Mouse (Mus musculus): ENCODE data around the gene Lman1l.

Gene Lman1l

GRCm38 (mm10) chr9:57620674-57621073 lies at the start of gene Lman1l:
Lman1l (minus strand) TSS chr9:57620774.
- DNase-seq (ENCODE audit: low spot score): no peak

GRCm38 (mm10) chr9:57669566-57669965 lies 49.0 kb upstream of the Lman1l start:
- DNase-seq (ENCODE audit: low spot score): no peak

GRCm38 (mm10) chr9:57668277-57668676 lies 47.7 kb upstream of the Lman1l start:
- no peak for DNase-seq (ENCODE audit: low spot score)

- no peak for DNase-seq (ENCODE audit: low spot score)
Observed at GRCm38 (mm10) chr9:57667817-57668216, 47.2 kb upstream of the Lman1l start.

- no peak for DNase-seq (ENCODE audit: low spot score)
Observed at GRCm38 (mm10) chr9:57667136-57667535, 46.6 kb upstream of the Lman1l start.

- DNase-seq (ENCODE audit: low spot score): no peak
Observed at GRCm38 (mm10) chr9:57666536-57666935, 46.0 kb upstream of the Lman1l start.

GRCm38 (mm10) chr9:57664616-57665015 lies 44.0 kb upstream of the Lman1l start:
- DNase-seq (ENCODE audit: low spot score): no peak

- DNase-seq (ENCODE audit: low spot score): no peak
Observed at GRCm38 (mm10) chr9:57661552-57661951, 41.0 kb upstream of the Lman1l start.

GRCm38 (mm10) chr9:57660501-57660900 lies 39.9 kb upstream of the Lman1l start:
- DNase-seq (ENCODE audit: low spot score): no peak

- DNase-seq (ENCODE audit: low spot score): peak; percentile 93
Observed at GRCm38 (mm10) chr9:57659774-57660173, 39.2 kb upstream of the Lman1l start.

GRCm38 (mm10) chr9:57658970-57659369 lies 38.4 kb upstream of the Lman1l start:
- DNase-seq (ENCODE audit: low spot score): no peak

GRCm38 (mm10) chr9:57657843-57658242 lies 37.3 kb upstream of the Lman1l start:
- DNase-seq (ENCODE audit: low spot score): no peak

GRCm38 (mm10) chr9:57656631-57657350 lies 36.2 kb upstream of the Lman1l start:
- peak; percentile 51 for DNase-seq (ENCODE audit: low spot score)

- peak; percentile 97 for DNase-seq (ENCODE audit: low spot score)
Observed at GRCm38 (mm10) chr9:57655749-57656148, 35.2 kb upstream of the Lman1l start.

GRCm38 (mm10) chr9:57654966-57655365 lies 34.4 kb upstream of the Lman1l start:
- DNase-seq (ENCODE audit: low spot score): no peak

- no peak for DNase-seq (ENCODE audit: low spot score)
Observed at GRCm38 (mm10) chr9:57653283-57653682, 32.7 kb upstream of the Lman1l start, which contains the start of gene Csk. Csk (minus strand) TSS chr9:57653631.

GRCm38 (mm10) chr9:57652855-57653254 lies 32.3 kb upstream of the Lman1l start:
- DNase-seq (ENCODE audit: low spot score): no peak

- DNase-seq (ENCODE audit: low spot score): no peak
Observed at GRCm38 (mm10) chr9:57652351-57652750, 31.8 kb upstream of the Lman1l start.

- DNase-seq (ENCODE audit: low spot score): no peak
Observed at GRCm38 (mm10) chr9:57650786-57651311, 30.3 kb upstream of the Lman1l start.

- DNase-seq (ENCODE audit: low spot score): no peak
Observed at GRCm38 (mm10) chr9:57650130-57650785, 29.7 kb upstream of the Lman1l start.

- DNase-seq (ENCODE audit: low spot score): no peak
Observed at GRCm38 (mm10) chr9:57647286-57648108, 26.9 kb upstream of the Lman1l start.

- no peak for DNase-seq (ENCODE audit: low spot score)
Observed at GRCm38 (mm10) chr9:57646551-57647103, 26.1 kb upstream of the Lman1l start.
